13 mouse cellular contexts compared by ENCODE assay signal in the genomic region with DNA sequence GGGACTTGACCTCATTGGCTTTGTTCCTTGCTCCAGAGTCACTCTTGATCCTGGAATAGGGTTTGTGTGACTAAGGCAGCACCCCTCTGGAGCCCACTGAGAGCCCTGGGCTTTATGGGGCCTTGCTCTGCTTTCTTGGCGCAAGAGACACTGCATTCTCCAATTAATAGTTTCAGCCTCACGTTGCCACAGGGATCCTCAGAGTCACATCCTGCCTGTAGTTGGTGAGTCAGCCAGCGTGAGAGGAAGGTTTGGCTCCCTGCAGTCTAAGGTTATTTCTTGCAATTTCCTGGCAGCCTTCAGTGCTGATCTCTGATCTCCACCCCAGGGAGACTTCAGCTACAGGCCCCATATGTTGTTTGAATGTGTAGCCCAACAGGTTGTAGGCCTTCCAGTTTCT.
DNase-seq lines count a peak whose midpoint lies in the region; ATAC-seq and TF ChIP-seq lines count a peak whose summit lies in the region.
"Had no signal": no experiment of that assay in that cellular context is flagged by ENCODE, and none has a peak within 500 bp of the region (broad histone marks: within the 10 kb centered on the region; RNA-seq: fewer than 3 reads in every experiment).

No protein-coding gene starts in this region.

- WGBS in heart, embryonic 14.5 days, result 58% methylated on average over 3 of the region's 3 CpGs
- WGBS in midbrain, embryonic 13.5 days, result 76% methylated on average over 3 of the region's 3 CpGs
- 80% methylated on average over 3 of the region's 3 CpGs for WGBS in midbrain, embryonic 10.5 days
- 70% methylated on average over 3 of the region's 3 CpGs for WGBS in liver, embryonic 12.5 days (ENCODE audit: insufficient replicate concordance)

- H3ac ChIP-seq in myocyte (ENCODE audit: control insufficient read depth, insufficient read length), result no peak overlapping the region

- 0 out of 4 replicates have a peak overlapping the region, but pooled peaks have one; percentile 6 to 12 for H3K27ac ChIP-seq in heart, embryonic 14.5 days (replicated peaks in 1 of 2; ENCODE audit: control insufficient read depth in 1 of 2, insufficient read depth in 1 of 2, low read depth in 2 of 2, low read length in 2 of 2)
- H3K27ac ChIP-seq in midbrain, embryonic 13.5 days, result 0 out of 2 replicates have a peak overlapping the region, but pooled peaks have one; percentile 20
- H3K27ac ChIP-seq in midbrain, embryonic 10.5 days (replicated peaks), result no peak overlapping the region
- no peak overlapping the region for H3K27ac ChIP-seq in liver, embryonic 12.5 days
- H3K27ac ChIP-seq: embryonic facial prominence, embryonic 13.5 days; heart, embryonic 13.5 days; limb, embryonic 13.5 days had no signal

- no peak for ATAC-seq in cerebellum, adult (ENCODE audit: insufficient number of reproducible peaks, low FRiP score, low TSS enrichment)
- ATAC-seq in heart, embryonic 14.5 days (ENCODE audit: insufficient number of reproducible peaks, insufficient read depth, low FRiP score, low read depth), result no peak
- no peak for ATAC-seq in midbrain, embryonic 13.5 days
- no peak for ATAC-seq in liver, embryonic 12.5 days
- ATAC-seq: forebrain, embryonic 16.5 days; intestine, postnatal 0 days had no signal

- intact Hi-C loops in heart, postnatal 14 days (cut with DNase I), result no loop called here

- H3K9me3 ChIP-seq in heart, embryonic 14.5 days (ENCODE audit: control insufficient read depth, low read length), result peaks cover 11% of the 10 kb centered on the region
- peaks cover 7% of the 10 kb centered on the region; the same call in 1 of the 2 replicates for H3K9me3 ChIP-seq in midbrain, embryonic 13.5 days
- peaks cover 15% of the 10 kb centered on the region for H3K9me3 ChIP-seq in midbrain, embryonic 10.5 days (replicated peaks)
- H3K9me3 ChIP-seq in liver, embryonic 12.5 days (replicated peaks), result peaks cover 10% of the 10 kb centered on the region

- no peaks in the 10 kb centered on the region for H3K79me2 ChIP-seq in myocyte (ENCODE audit: control insufficient read depth, insufficient read depth)

- no peaks in the 10 kb centered on the region for H3K27me3 ChIP-seq in heart, embryonic 14.5 days (ENCODE audit: control insufficient read depth, insufficient read depth, low read length)
- H3K27me3 ChIP-seq in midbrain, embryonic 13.5 days, result no peaks in the 10 kb centered on the region
- no peaks in the 10 kb centered on the region for H3K27me3 ChIP-seq in midbrain, embryonic 10.5 days (ENCODE audit: low read depth, poor library complexity, severe bottlenecking)
- H3K27me3 ChIP-seq in myocyte (ENCODE audit: control insufficient read depth, insufficient read depth, insufficient read length), result no peaks in the 10 kb centered on the region
- H3K27me3 ChIP-seq in liver, embryonic 12.5 days (replicated peaks), result no peaks in the 10 kb centered on the region
- H3K27me3 ChIP-seq: embryonic facial prominence, embryonic 13.5 days; heart, embryonic 13.5 days; limb, embryonic 13.5 days had no signal

- H3K4me2 ChIP-seq in heart, embryonic 14.5 days (ENCODE audit: low read length), result no peak overlapping the region
- no peak overlapping the region for H3K4me2 ChIP-seq in midbrain, embryonic 13.5 days (replicated peaks)
- peak overlapping the region; percentile 1 for H3K4me2 ChIP-seq in myocyte (ENCODE audit: low read depth)
- H3K4me2 ChIP-seq in liver, embryonic 12.5 days, result no peak overlapping the region
- H3K4me2 ChIP-seq: embryonic facial prominence, embryonic 13.5 days; heart, embryonic 13.5 days; limb, embryonic 13.5 days had no signal

- peaks cover 17% of the 10 kb centered on the region; the same call in 1 of the 2 replicates for H3K36me3 ChIP-seq in heart, embryonic 14.5 days (ENCODE audit: control insufficient read depth, insufficient read depth, low read length)
- no peaks in the 10 kb centered on the region for H3K36me3 ChIP-seq in midbrain, embryonic 13.5 days
- H3K36me3 ChIP-seq in midbrain, embryonic 10.5 days, result peaks cover 40% of the 10 kb centered on the region
- H3K36me3 ChIP-seq in myocyte (ENCODE audit: control insufficient read depth, insufficient read depth), result peaks cover 4% of the 10 kb centered on the region
- peaks cover 54% of the 10 kb centered on the region for H3K36me3 ChIP-seq in liver, embryonic 12.5 days

- H3K4me3 ChIP-seq in heart, embryonic 14.5 days (ENCODE audit: control insufficient read depth in 1 of 2, insufficient read depth in 1 of 2, low read depth in 1 of 2, low read length in 2 of 2), result no peak overlapping the region
- no peak overlapping the region for H3K4me3 ChIP-seq in midbrain, embryonic 13.5 days (replicated peaks)
- H3K4me3 ChIP-seq in midbrain, embryonic 10.5 days, result no peak overlapping the region
- no peak overlapping the region for H3K4me3 ChIP-seq in myocyte
- no peak overlapping the region for H3K4me3 ChIP-seq in liver, embryonic 12.5 days
- H3K4me3 ChIP-seq: embryonic facial prominence, embryonic 13.5 days; heart, embryonic 13.5 days; limb, embryonic 13.5 days had no signal

- peak; percentile 56 for DNase-seq in cerebellum, adult 11-12 months
- DNase-seq in heart, postnatal 14 days, result no peak
- DNase-seq in midbrain, embryonic 10.5 days (ENCODE audit: low spot score), result no peak

- H3K4me1 ChIP-seq in heart, embryonic 14.5 days (ENCODE audit: control insufficient read depth in 2 of 2, insufficient read depth in 2 of 2, low read length in 2 of 2), result 0 out of 4 replicates have a peak, but pooled peaks cover 0 to 4% of the 10 kb centered on the region in 2 experiments
- H3K4me1 ChIP-seq in midbrain, embryonic 13.5 days (replicated peaks), result no peaks in the 10 kb centered on the region
- peaks cover 10% of the 10 kb centered on the region for H3K4me1 ChIP-seq in midbrain, embryonic 10.5 days
- H3K4me1 ChIP-seq in liver, embryonic 12.5 days, result no peaks in the 10 kb centered on the region
- H3K4me1 ChIP-seq: embryonic facial prominence, embryonic 13.5 days had no signal

- TF ChIP-seq POLR2A in myocyte (IDR thresholded peaks at IDR 0.05; ENCODE audit: insufficient read length, low read depth), result no peak

- H3K9ac ChIP-seq in heart, embryonic 14.5 days (ENCODE audit: low read length), result no peak overlapping the region
- H3K9ac ChIP-seq in midbrain, embryonic 13.5 days (replicated peaks), result no peak overlapping the region
- no peak overlapping the region for H3K9ac ChIP-seq in liver, embryonic 12.5 days
- H3K9ac ChIP-seq: embryonic facial prominence, embryonic 13.5 days; heart, embryonic 13.5 days; limb, embryonic 13.5 days had no signal

TF ChIP-seq in myocyte, 11 proteins besides CTCF, POLR2A, EP300 and RAD21:
- TF ChIP-seq POLR2AphosphoS2 (IDR thresholded peaks at IDR 0.05; ENCODE audit: insufficient read length, low read depth) (no peak), MYOD1 (IDR thresholded peaks at IDR 0.05; ENCODE audit: control insufficient read depth in 1 of 3, insufficient read length in 2 of 3, low read depth in 2 of 3) (no peak), CEBPB (IDR thresholded peaks at IDR 0.05; ENCODE audit: insufficient read depth, poor library complexity, severe bottlenecking) (no peak), E2F4 (IDR thresholded peaks at IDR 0.05; ENCODE audit: insufficient read depth) (no peak), TCF3 (IDR thresholded peaks at IDR 0.05; ENCODE audit: insufficient read length, low read depth) (no peak), TCF12 (IDR thresholded peaks at IDR 0.05; ENCODE audit: insufficient read depth, poor library complexity, severe bottlenecking) (no peak), USF1 (IDR thresholded peaks at IDR 0.05; ENCODE audit: low read depth) (no peak), SRF (IDR thresholded peaks at IDR 0.05; ENCODE audit: control insufficient read depth, insufficient read length, low read depth) (no peak), MAX (IDR thresholded peaks at IDR 0.05; ENCODE audit: low read depth) (no peak), REST (IDR thresholded peaks at IDR 0.05; ENCODE audit: insufficient read depth, insufficient read length) (no peak), MYOG (IDR thresholded peaks at IDR 0.05; ENCODE audit: control insufficient read depth in 1 of 3, insufficient read depth in 1 of 3, insufficient read length in 2 of 3, low read depth in 2 of 3) (no peak)

Comparison
In these comparisons a context has a peak if more than half of its experiments do, and no peak if none do; other contexts are left out.
1. H3K27ac ChIP-seq: peak in heart, embryonic 14.5 days (2 of 2) and midbrain, embryonic 13.5 days (single experiment); none in midbrain, embryonic 10.5 days (single experiment) and liver, embryonic 12.5 days (single experiment).